Mouse (Mus musculus) thymus, adult 2 months (tissue): Measurements from ENCODE around the gene Nrp2. TPM values are rescaled to one million over a fixed set of nuclear protein-coding genes. Genes with fewer than 3 reads are reported as not detected.

Experiments used
- DNase-seq: peaks from one replicate; pipeline ENCODE4 v3.0.0; 2021
- H3K27ac ChIP-seq: fragments of 200-500 bp; 2 replicates; pipeline ENCODE4 v1.5.1; 2012; ENCODE audit warnings: low read length, control low read depth; ENCODE audit not compliant: control insufficient read depth, insufficient read depth
- H3K27me3 ChIP-seq: fragments of 200-500 bp; 2 replicates; pipeline ENCODE4 v1.6.1; 2012; ENCODE audit warnings: mild to moderate bottlenecking, low read length, moderate library complexity, mixed read lengths; ENCODE audit not compliant: control insufficient read depth, insufficient read depth
- H3K36me3 ChIP-seq: fragments of 200-500 bp; 2 replicates; pipeline ENCODE4 v1.6.1; 2012; ENCODE audit warnings: mild to moderate bottlenecking, low read length, moderate library complexity; ENCODE audit not compliant: control insufficient read depth, insufficient read depth
- H3K4me1 ChIP-seq: fragments of 200-500 bp; replicated peaks from 2 replicates; pipeline ENCODE4 v1.6.1; 2012; ENCODE audit warnings: low read length; ENCODE audit not compliant: control insufficient read depth, insufficient read depth
- H3K4me3 ChIP-seq: fragments of 200-500 bp; 2 replicates; pipeline ENCODE4 v1.5.1; 2012; ENCODE audit warnings: mild to moderate bottlenecking, low read length, control low read depth, moderate library complexity; ENCODE audit not compliant: control insufficient read depth, insufficient read depth
- CTCF ChIP-seq: fragments of 200-500 bp; IDR thresholded peaks from 2 replicates; pipeline ENCODE4 v1.5.1; 2012; ENCODE audit warnings: mild to moderate bottlenecking, control low read depth, low read length, moderate library complexity, borderline replicate concordance; ENCODE audit not compliant: control insufficient read depth, poor library complexity, insufficient read depth; ENCODE audit errors: extremely low read depth
- POLR2A ChIP-seq: fragments of 200-500 bp; IDR thresholded peaks from 2 replicates; pipeline ENCODE4 v1.6.1; 2012; ENCODE audit warnings: mild to moderate bottlenecking, low read length, control low read depth, moderate library complexity; ENCODE audit not compliant: control insufficient read depth, poor library complexity, insufficient read depth; ENCODE audit errors: extremely low read depth
- WGBS: fragments of 180-500 bp; shearing (Covaris S2); methylation state at CpG from one replicate; pipeline ENCODE4 v1.1.7; 2018; 5-methylcytosine and 5-hydroxymethylcytosine counted together
- polyA plus RNA-seq: library from polyadenylated mRNA; depleted of rRNA; stranded (reverse); fragments of >200 nt; gene quantifications from 2 replicates; pipeline ENCODE4 v1.2.3, GENCODE M21; 2012

Gene Nrp2
- polyA plus RNA-seq, 1 experiment: 5.7 TPM

DNA sequence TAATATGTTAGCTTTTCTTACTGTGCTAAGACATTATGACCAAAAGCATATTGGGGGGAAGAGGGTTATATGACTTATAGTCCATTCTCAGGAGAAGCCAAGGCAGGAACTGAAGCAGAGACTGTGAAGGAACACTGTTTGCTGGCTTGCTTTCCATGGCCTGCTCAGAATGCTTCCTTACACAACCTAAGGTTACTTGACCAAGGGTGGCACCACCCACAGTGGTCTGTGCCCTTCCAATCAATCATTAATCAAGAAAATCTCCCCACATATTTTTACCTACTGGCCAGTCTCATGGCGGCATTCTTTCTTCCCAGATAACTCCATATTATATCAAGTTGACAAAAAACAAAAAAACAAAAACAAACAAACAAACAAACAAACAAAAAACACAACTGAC lies 130.3 kb downstream of the Nrp2 start:
- H3K27ac ChIP-seq: no peak overlapping the region
- DNase-seq: no peak
- H3K4me1 ChIP-seq: peaks cover 11% of the 10 kb centered on the region
- no peaks in the 10 kb centered on the region for H3K27me3 ChIP-seq
- H3K4me3 ChIP-seq: no peak overlapping the region
- no peaks in the 10 kb centered on the region for H3K36me3 ChIP-seq
- 97% methylated on average over 1 of the region's 1 CpGs for WGBS
- no peak for TF ChIP-seq POLR2A
- no peak for TF ChIP-seq CTCF

DNA sequence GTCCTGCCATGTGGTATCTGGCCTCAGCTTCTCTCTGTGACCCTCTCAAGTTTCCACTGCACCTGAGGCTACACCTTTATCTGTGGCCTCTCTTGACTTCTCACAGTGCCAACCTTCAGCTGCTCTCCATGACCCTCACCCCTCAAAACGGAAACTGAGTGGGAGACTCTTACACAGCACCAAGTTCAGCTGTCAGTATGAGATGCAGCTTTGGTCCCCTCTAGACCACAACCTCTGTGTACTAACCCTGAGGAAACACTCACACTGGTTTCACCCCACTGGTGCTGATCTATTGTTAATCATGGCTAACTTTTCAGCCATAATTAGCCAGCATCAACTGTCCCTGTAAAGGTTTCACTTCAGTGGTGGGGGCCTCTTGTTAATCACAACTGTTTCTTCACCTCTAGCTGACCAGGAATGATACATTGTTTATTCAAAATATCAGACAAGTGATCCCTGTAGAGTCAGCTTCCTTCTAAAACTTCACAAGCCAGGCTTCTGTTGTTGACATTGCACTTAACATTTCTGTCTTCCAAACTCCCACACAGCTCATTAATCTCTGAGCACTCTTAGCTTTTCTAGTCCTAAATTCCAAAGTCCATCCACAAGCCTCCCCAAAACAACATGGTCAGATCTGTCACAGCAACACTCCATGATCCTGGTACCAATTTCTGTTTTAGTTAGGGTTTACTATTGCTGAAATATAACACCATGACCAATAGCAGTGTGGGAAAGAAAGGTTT lies 131.5 kb downstream of the Nrp2 start:
- no peak for TF ChIP-seq POLR2A
- DNase-seq: no peak
- Histone ChIP-seq H3K27ac (no peak overlapping the region), H3K27me3 (no peaks in the 10 kb centered on the region), H3K36me3 (no peaks in the 10 kb centered on the region), H3K4me1 (peaks cover 9% of the 10 kb centered on the region), H3K4me3 (no peak overlapping the region)
- WGBS: 65% methylated on average over 1 of the region's 1 CpGs

DNA sequence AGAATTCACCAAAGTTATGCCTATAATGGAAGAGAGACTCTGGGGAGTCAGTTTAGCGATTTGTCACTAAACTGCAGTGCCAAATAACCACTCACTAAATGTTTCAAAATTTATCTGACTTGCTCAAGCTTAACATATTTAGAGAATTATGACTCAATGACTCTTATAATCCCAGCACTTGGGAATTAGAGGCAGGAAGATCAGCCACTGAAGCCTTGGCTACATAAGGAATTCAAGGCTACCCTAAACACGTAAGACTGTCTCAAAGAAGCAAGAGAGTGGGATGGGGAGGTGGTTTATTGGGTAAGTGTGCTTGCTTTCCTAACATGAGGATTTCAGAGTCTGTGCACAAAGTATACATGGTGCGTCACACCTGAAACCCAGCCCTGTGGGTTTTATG lies 135.0 kb downstream of the Nrp2 start:
- 94% methylated on average over 3 of the region's 3 CpGs for WGBS
- Histone ChIP-seq H3K27me3 (no peaks in the 10 kb centered on the region), H3K4me1 (no peaks in the 10 kb centered on the region), H3K27ac (no peak overlapping the region), H3K36me3 (no peaks in the 10 kb centered on the region), H3K4me3 (no peak overlapping the region)
- DNase-seq: no peak
- TF ChIP-seq POLR2A (no peak), CTCF (no peak)

DNA sequence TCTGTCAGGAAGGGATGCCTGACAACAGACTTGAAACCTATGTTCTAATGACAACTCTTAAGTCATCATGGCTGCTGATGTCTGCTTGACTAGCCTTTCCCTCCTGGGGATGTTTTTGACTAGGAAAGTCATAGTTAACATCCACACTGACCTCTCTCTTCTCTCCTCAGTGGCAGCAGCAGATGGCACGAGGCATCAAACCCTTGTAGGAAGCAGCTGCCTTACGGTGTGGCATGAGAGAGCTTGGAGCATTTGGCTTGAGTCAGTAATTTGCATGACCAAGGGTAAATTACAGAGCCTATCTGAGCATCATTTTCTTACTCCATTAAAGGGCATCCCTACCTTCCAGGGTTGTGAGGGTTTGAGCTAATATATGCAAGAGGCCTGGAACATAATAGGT lies 135.5 kb downstream of the Nrp2 start:
- TF ChIP-seq CTCF (no peak), POLR2A (no peak)
- 90% methylated on average over 2 of the region's 2 CpGs for WGBS
- no peak overlapping the region for H3K27ac ChIP-seq
- H3K4me1 ChIP-seq: no peaks in the 10 kb centered on the region
- no peaks in the 10 kb centered on the region for H3K27me3 ChIP-seq
- H3K36me3 ChIP-seq: no peaks in the 10 kb centered on the region
- no peak overlapping the region for H3K4me3 ChIP-seq
- DNase-seq: no peak

DNA sequence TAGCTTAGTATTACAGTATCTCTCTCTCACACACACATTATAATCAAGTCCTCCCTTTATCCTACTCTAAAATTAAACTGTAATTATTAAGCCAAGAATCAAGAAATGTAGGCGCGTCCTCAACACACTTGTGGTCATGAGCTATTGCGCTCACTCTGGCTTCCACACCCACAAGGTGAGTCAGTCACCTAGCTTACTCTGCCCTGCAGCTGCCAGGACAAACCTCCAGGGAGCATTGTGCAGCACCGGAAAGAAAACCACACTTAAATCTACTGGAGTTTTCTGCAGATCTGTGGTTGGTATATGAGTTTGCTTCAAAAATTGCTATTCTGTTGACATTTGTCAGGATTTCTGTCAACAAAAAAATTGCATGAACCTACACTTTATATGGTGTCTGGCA lies 140.1 kb downstream of the Nrp2 start:
- Histone ChIP-seq H3K36me3 (no peaks in the 10 kb centered on the region), H3K27ac (no peak overlapping the region), H3K27me3 (no peaks in the 10 kb centered on the region), H3K4me3 (no peak overlapping the region), H3K4me1 (no peaks in the 10 kb centered on the region)
- WGBS: 78% methylated on average over 4 of the region's 4 CpGs
- TF ChIP-seq POLR2A (no peak), CTCF (no peak)
- DNase-seq: no peak

DNA sequence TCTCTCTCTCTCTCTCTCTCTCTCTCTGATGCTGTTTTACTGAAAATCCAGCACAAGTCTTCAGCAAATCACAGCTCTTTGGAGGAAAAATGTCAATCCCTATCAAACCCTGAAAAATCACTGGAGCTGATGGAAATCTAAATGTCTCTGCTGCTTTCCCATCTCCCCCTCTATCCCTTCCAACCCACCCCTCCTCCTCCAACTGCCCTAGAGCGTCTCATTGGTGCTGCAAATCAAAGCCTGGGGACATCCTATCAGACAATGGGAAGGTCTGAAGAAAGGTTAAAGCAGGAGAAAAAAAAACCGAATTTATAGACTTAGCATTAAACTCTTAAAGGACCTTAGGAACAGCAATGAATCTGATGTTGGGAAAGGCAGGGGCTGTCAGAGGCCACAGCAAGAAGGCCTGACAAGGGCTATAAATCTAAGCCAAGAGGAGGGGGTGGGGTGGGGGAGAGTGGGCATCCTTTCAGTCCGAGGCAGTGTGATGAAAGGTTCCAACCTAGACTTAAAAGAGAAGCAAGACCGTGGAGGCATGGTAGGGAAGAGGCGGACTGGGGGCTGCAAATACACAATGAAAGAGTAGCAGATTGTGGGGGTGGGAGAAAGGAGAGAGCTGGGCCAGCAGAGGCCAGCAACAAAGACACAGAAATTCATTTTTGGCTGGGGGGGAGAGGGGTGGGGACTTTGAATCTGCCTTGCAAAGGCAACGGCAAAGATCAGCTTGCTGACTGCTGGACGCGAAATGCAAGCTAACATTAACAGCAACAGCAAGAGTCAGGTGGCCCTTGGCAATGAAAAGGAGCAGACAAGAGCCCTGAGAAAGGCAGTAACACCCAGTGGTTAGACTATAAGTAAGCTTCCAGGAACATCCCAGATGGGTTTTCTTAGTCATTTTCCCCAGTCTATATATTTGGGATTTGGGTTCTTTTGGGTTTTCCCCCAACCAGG lies 148.2 kb downstream of the Nrp2 start:
- TF ChIP-seq CTCF: no peak
- TF ChIP-seq POLR2A: no peak
- WGBS: 70% methylated on average over 8 of the region's 8 CpGs

DNA sequence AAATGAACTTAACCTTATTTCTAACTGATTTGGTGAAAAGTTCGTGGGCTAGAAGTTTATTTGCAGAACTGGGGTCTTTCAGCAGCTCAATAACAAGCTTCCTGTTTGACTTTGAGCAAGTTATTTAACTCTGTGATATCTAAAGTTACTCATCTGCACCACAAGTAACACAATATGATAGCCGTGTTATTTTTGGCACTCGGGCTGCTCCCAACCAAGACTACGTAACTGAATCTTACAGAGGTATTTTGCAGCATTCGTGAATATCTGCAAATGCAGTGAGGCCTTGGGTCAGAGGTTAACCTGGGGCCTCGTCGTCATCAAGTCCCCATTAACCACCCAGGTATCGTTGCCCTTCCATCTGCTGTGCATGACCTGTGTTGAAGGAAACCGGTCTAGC lies 150.3 kb downstream of the Nrp2 start:
- no peaks in the 10 kb centered on the region for H3K36me3 ChIP-seq
- H3K4me3 ChIP-seq: no peak overlapping the region
- no peak for DNase-seq
- no peaks in the 10 kb centered on the region for H3K4me1 ChIP-seq
- H3K27ac ChIP-seq: no peak overlapping the region
- 85% methylated on average over 9 of the region's 9 CpGs for WGBS
- no peaks in the 10 kb centered on the region for H3K27me3 ChIP-seq
- TF ChIP-seq POLR2A: no peak
- no peak for TF ChIP-seq CTCF

More for the DNA sequence above, 148.2 kb downstream of the Nrp2 start:
- Histone ChIP-seq H3K36me3 (no peaks in the 10 kb centered on the region), H3K27ac (no peak overlapping the region), H3K4me3 (no peak overlapping the region), H3K4me1 (no peaks in the 10 kb centered on the region), H3K27me3 (no peaks in the 10 kb centered on the region)
- no peak for DNase-seq
